Mouse (Mus musculus) ES-E14 (cell line): ENCODE data around the gene Tnpo3. TPM values are rescaled to one million over a fixed set of nuclear protein-coding genes. Genes with fewer than 3 reads are reported as not detected.

Experiments used
- DNase-seq: peaks from one replicate; pipeline ENCODE4 v3.0.0-alpha.2; 2013; ENCODE audit warnings: low read depth, low spot score
- H3K27ac ChIP-seq: 2 replicates; pipeline ENCODE4 v1.5.1; 2012; ENCODE audit warnings: low read depth, mild to moderate bottlenecking, low read length, moderate library complexity, mixed read lengths; ENCODE audit not compliant: poor library complexity, insufficient read depth, severe bottlenecking
- H3K36me3 ChIP-seq: 2 replicates; pipeline ENCODE4 v1.6.1; 2012; ENCODE audit warnings: mild to moderate bottlenecking, low read length, moderate library complexity, mixed read lengths; ENCODE audit not compliant: control insufficient read depth, poor library complexity, insufficient read depth, severe bottlenecking
- H3K4me1 ChIP-seq, 2 experiments: fragments of 150-350 bp in 1 of 2; sonication (generic) in 1 of 2; 2 replicates each; pipeline ENCODE4 v1.6.1; 2012; ENCODE audit warnings: low read length in 2 of 2, mild to moderate bottlenecking in 1 of 2, mixed read lengths in 1 of 2; ENCODE audit not compliant: control insufficient read depth in 2 of 2, insufficient read depth in 2 of 2, poor library complexity in 1 of 2
- H3K4me3 ChIP-seq, 2 experiments: fragments of 150-350 bp in 1 of 2; sonication (generic) in 1 of 2; 2 replicates each; pipeline ENCODE4 v1.5.1; 2012; ENCODE audit warnings: low read length in 2 of 2, low read depth in 1 of 2, mild to moderate bottlenecking in 1 of 2, mixed read lengths in 1 of 2; ENCODE audit not compliant: insufficient read depth in 1 of 2, poor library complexity in 1 of 2, severe bottlenecking in 1 of 2
- H3K9ac ChIP-seq: 2 replicates; pipeline ENCODE4 v1.6.1; 2012; ENCODE audit warnings: low read depth, mild to moderate bottlenecking, low read length, mixed read lengths; ENCODE audit not compliant: poor library complexity, insufficient read depth, severe bottlenecking
- H3K9me3 ChIP-seq: fragments of 150-350 bp; sonication (generic); 2 replicates; pipeline ENCODE4 v1.6.1; 2012; ENCODE audit warnings: low read depth, mild to moderate bottlenecking, low read length; ENCODE audit not compliant: control insufficient read depth, insufficient read depth
- CHD2 ChIP-seq: IDR thresholded peaks from 2 replicates; pipeline ENCODE4 v1.6.1; 2014; ENCODE audit warnings: mild to moderate bottlenecking, low read depth, low read length, inconsistent platforms
- HCFC1 ChIP-seq: IDR thresholded peaks from 2 replicates; pipeline ENCODE4 v1.6.1; 2012; ENCODE audit warnings: low read length, inconsistent platforms, borderline replicate concordance; ENCODE audit not compliant: insufficient read depth
- MAFK ChIP-seq: IDR thresholded peaks from 2 replicates; pipeline ENCODE4 v1.6.1; 2014; ENCODE audit warnings: mild to moderate bottlenecking, low read depth, low read length, inconsistent platforms; ENCODE audit not compliant: insufficient read depth
- ZC3H11A ChIP-seq: IDR thresholded peaks from 2 replicates; pipeline ENCODE4 v1.6.1; 2012; ENCODE audit warnings: low read depth, mild to moderate bottlenecking, inconsistent platforms, low read length, borderline replicate concordance
- ZNF384 ChIP-seq: IDR thresholded peaks from 2 replicates; pipeline ENCODE4 v1.6.1; 2012; ENCODE audit warnings: low read depth, low read length, inconsistent platforms
- in situ Hi-C, 2 experiments: fragments of 600-800 bp; cut with MboI; formaldehyde crosslinking; loops; one replicate each; pipeline ENCODE4 v1.15.1; 2025; ENCODE audit warnings: low sequenced_read_pairs in 2 of 2, inconsistent platforms in 1 of 2; ENCODE audit not compliant: unreplicated experiment in 2 of 2
- total RNA-seq: library from RNA; depleted of rRNA; stranded (reverse); fragments of 300-350 nt; gene quantifications from 2 replicates; pipeline ENCODE4 v1.2.3, GENCODE M21; 2012

Tnpo3 gene
- total RNA-seq, 1 experiment = 89.7 TPM

GRCm38 (mm10) chr6:29509086-29509485 is 100.6 kb downstream of the Tnpo3 start:
- Histone ChIP-seq H3K9me3 (no peaks in the 10 kb centered on the region), H3K36me3 (no peaks in the 10 kb centered on the region), H3K4me1 (peaks cover 4 to 12% of the 10 kb centered on the region in 2 experiments; a peak in 3 of 4 replicates), H3K9ac (no peak overlapping the region), H3K4me3 (no peak overlapping the region), H3K27ac (no peak overlapping the region)
- in situ Hi-C loops = no loop called here
- no peak for DNase-seq
- TF ChIP-seq MAFK (no peak), ZC3H11A (no peak)

GRCm38 (mm10) chr6:29507447-29508309 is 102.0 kb downstream of the Tnpo3 start, which contains the start of gene Kcp:
TSS of gene Kcp (minus strand) at chr6:29507952.
- no peak for TF ChIP-seq ZC3H11A
- no peak for TF ChIP-seq ZNF384
- no peak for TF ChIP-seq HCFC1
- no peak for TF ChIP-seq MAFK
- no peak for TF ChIP-seq CHD2
- in situ Hi-C loops = no loop called here
- H3K9me3 ChIP-seq = no peaks in the 10 kb centered on the region
- H3K9ac ChIP-seq = peak within 1 kb of the TSS; percentile 57
- no peaks in the 10 kb centered on the region for H3K36me3 ChIP-seq
- DNase-seq = no peak
- H3K4me1 ChIP-seq = peaks cover 2 to 6% of the 10 kb centered on the region in 2 experiments; a peak in 2 of 4 replicates
- H3K4me3 ChIP-seq = peak within 1 kb of the TSS; percentile 62 to 79
- H3K27ac ChIP-seq = no peak within 1 kb of the TSS

GRCm38 (mm10) chr6:29506834-29507233 is 102.9 kb downstream of the Tnpo3 start:
- H3K9me3 ChIP-seq = no peaks in the 10 kb centered on the region
- in situ Hi-C loops = no loop called here
- no peaks in the 10 kb centered on the region for H3K36me3 ChIP-seq
- TF ChIP-seq CHD2 (no peak), MAFK (no peak), ZNF384 (no peak), ZC3H11A (no peak), HCFC1 (no peak)
- peak overlapping the region in 1 of 2 experiments; percentile 79; a peak in 2 of 4 replicates for H3K4me3 ChIP-seq
- H3K4me1 ChIP-seq = peaks cover 2 to 6% of the 10 kb centered on the region in 2 experiments; a peak in 2 of 4 replicates
- H3K27ac ChIP-seq = no peak overlapping the region
- no peak overlapping the region for H3K9ac ChIP-seq
- DNase-seq = no peak

- Histone ChIP-seq H3K36me3 (no peaks in the 10 kb centered on the region), H3K4me1 (peaks cover 2 to 6% of the 10 kb centered on the region in 2 experiments; a peak in 2 of 4 replicates), H3K27ac (no peak overlapping the region), H3K4me3 (no peak overlapping the region), H3K9me3 (no peaks in the 10 kb centered on the region), H3K9ac (no peak overlapping the region)
- in situ Hi-C loops = no loop called here
- no peak for DNase-seq
- TF ChIP-seq CHD2 = no peak
- no peak for TF ChIP-seq ZNF384
- TF ChIP-seq MAFK = no peak
- TF ChIP-seq HCFC1 = no peak
- no peak for TF ChIP-seq ZC3H11A
Observed at GRCm38 (mm10) chr6:29505493-29505892, 104.2 kb downstream of the Tnpo3 start.
